Mouse (Mus musculus) spleen, adult 12 weeks (tissue): ENCODE results near the gene Hdac8.
A peak's percentile ranks its signal among the peaks of the same experiment; 100 is the strongest.

Experiments
- DNase-seq: peaks from one replicate; pipeline ENCODE4 v3.0.0; 2022; ENCODE audit warnings: low spot score

Hdac8 gene

DNA sequence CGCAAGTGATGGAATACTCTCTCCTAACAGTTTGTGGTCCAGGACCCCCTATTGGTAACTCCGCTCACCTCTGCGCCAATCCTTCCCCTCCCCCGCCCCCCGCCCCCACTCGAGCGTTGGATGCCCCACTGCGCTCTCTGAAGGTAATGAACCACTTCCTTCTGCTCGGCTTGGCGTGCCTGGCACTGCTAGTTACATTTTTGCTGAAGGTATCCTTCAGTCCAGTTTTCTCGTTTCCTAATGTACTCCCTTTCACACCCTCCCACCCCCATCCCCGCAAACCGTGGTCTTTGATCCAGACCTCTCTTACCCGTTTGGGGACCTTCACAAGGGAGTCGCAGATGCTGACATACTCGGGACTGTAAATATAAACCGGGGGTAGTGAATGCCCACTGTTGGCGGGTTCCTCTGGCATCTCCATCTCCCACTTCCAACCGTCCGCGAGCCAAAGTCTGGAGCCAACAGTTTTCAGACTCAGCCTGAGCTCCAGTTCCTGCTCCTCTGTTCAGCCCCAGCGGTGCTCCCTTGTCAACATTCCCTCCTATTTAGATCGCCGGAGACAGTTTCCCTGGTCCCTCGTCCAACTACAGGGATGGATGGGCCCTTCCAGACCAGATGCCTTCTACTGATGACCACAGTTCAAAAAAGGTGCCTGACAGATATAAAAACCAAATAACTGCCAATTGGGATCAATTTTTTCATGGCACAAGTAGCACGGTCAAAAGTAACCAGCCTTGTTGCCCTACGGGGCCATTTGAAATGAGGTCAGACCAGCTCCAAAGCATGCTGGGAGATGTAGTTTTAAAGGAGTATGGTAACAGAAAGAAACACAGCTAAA, at the start of gene Hdac8:
Gene Hdac8, minus strand, starts transcription at position 716 of the 838 bp plus-strand sequence.
- DNase-seq: peak; percentile 32

DNA sequence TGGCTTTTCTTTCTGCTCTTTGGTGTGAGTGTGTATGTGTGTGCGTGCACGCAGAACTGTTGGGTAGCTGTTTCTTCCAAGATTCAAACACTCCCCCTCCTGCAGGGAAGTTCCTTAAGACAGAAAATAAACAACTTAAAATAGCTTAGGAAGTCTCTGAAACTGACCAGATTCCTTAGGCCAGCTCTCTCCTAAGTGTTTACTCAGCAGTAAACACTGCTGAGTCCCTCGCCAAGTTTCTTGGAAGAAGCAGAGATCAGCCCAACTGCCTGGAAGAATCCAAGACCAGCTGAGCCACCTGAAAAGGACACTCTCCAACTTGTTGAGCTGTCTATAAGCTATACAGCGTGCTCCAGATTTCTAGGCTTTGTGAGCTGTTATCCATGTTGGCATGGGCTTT, 4.0 kb upstream of the Hdac8 start:
- no peak for DNase-seq

DNA sequence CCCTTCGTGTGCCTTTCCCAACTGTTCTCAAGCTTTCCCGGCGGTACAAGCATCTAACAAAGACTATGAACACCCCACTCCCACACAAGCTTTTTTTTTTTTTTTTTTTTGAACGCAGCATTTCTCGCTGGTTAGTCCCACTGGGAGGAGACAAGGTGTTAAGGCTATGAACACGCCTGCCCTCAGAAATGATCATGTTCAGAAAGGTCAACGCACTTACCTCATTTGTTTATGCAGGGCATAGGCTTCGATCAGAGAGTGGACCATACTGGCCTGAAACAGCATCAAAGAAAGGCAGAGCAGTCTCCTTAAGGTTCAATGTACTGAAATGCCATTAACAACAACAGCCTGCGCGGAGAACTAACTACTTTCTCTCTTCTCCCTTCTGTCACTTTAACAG, 980 bp downstream of the Hdac8 start:
- DNase-seq: no peak

DNA sequence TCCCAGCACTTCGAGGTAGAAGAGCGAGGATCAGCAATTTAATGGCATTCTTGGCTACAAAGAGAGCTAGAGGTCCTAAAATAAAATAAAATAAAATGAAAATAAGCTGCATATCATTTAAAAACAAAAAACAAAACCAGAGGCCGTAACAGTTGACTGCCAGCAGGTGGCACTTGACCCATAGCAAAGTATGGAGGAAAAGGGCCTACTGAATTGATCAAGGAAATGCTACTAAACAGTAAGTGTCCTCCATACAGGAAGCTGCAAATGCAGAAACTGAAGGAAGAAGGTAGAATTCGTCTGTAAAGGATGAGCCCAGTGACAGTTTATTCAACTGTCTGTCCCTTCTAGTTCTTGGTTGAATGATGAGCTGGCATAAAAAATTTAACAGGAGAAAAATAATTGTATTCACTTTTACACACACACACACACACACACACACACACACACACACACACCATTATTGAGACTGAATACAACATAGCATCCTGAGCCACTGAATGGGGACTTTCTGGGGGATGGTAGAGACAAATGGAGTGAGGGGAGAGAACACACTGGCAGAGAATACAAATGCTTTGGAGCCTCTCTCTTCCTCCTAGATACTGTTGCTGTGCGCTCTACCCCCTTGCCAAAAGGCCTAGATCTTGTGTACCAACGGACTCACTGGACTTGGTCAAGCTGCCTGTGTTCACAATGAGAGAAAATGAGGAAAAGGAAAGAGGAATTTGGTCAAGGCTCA, 11.0 kb downstream of the Hdac8 start:
- no peak for DNase-seq

DNA sequence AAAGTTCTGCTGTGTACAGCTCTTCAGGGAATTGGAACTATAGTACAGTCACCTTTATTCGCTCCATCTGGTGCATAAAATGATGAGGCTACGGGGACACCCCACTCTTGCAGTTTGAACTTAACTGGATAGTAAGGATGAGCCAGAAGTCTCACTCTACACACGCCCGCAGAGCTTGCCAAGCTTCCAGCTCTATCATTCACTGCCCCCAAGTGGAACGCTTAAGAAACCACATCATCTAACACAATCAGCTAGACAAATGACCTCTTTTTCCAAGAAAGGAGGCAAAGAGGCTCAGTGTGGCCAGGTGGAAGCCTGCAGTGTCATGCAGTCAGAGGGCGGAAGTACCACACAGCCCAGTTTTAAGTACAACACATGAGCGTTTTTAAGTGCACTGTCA, 19.6 kb downstream of the Hdac8 start:
- no peak for DNase-seq

DNA sequence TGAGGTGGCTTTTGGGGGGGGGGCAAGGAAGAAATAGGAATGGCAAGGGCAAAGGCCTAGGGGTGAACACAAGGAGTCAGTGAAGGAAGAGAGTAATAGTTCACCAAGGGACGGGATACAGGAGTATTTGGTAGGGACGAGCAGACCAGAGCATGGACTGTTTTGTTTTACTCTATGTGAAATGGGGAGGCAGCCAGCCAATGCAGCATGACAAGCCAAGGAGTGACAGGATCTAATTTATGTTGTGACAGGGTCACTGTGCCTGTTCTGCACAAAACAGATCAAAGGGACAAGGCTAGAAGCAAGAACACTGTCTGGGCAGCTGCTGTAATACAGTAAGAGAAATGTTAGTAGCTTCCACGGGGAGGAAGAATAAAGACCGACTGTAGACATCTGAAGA, 25.5 kb downstream of the Hdac8 start:
- DNase-seq: no peak

DNA sequence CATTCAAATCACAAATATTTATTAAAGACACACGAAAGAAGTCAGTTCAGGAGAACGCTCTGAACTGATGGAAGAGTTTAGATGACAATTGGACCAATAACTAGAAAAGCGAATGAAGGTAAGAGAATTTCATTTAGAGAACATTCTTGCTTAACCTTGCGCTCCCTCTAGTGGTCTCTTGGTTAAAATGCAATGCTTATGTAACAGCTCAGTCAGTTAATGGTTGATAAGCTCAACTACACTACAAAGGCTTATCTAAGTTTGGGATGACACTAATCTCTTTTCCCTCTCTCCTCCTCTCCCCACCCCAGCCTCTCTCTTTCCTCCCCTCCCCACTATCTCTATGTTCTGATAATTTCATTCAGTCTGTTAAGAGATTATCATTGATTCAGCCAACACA, 26.2 kb downstream of the Hdac8 start:
- no peak for DNase-seq

DNA sequence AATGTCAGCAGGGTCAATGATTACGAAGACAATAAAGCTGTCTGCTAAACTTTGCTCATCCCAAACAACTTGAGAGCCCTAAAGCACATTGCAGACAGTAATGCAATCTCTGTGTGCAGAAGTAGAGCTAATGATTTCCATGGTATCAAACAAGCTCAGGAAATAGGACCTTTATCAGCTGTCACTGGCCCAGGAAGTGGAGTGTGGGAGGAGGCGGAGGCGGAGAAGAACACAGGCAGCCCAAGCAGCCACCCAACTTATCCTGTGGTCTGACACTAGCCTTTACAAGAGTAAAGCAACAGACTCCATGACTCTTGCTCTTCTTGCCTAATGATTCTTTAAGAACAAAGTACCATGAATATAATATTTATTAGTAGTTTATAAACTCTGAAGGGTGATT, 26.7 kb downstream of the Hdac8 start:
- no peak for DNase-seq

DNA sequence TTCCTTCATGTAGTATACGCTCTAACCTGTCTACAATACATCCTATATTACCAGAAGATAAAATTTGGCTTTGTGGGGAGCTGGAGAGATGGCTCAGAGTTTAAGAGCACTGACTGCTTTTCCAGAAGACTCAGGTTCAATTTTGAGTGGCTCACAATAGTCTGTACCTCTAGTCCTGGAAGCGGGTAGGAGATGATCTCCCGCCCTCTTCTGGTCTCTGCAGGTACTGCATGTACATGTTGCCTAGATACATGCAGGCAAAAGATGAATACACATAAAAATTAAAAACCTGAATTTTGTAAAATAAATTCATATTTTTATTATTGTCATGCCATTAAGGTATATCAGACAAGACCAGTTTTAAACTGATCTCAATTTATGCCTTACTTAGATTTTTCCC, 28.4 kb downstream of the Hdac8 start:
- peak; percentile 31 for DNase-seq

DNA sequence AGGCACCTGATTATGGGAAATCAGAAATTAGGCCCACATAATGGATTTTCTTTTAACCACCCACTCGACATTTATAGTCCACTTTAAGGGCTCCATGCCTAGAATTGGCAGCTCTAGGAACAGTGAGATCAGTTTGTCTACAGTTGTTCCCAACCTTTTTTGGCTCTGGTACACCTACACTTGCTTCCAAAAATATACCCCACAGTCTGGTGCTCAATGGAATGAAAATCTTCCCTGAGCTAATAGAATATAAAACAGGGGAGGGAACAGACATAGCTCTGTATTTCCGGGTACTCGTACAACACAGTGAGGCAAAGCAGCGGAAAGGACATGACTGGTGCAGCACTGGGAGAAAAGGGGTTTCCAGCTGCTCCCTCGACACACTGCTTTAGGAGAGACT, 29.6 kb downstream of the Hdac8 start:
- DNase-seq: no peak

DNA sequence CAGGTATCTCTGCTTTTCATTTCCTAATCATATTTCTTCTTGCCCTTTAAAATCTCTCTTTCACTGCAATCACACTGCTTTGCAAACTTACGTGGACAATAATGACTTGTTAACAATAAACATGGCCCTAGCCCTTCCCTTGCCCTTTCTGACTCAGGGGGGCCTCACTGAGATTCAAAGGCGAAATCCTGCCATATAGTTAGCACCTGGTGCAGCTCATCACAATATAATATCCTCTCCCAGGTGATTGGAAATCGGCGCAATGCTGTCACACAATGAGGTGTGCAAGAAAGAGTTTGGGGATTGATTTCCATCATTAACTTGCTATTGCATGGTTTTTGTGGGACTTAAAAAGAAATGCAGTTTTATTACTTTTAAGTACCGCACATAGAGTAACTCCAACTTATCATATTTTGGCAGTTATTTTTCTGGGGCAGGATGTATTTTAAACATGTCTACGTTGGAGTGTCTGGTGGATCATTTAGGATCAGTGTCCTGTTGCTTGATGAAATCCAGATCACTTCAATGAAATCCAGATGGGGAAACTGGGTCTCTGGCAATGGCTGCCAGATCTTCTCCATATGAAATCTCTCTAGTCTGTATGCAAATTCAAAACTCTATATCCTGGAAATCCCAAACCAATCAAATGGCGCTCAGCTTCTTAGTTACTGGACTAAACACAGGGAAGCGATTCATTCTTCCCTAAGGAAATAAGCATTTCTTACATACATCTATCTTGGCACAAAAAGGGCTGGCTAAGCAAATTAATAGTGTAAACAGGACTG, 86.6 kb downstream of the Hdac8 start:
- no peak for DNase-seq

DNA sequence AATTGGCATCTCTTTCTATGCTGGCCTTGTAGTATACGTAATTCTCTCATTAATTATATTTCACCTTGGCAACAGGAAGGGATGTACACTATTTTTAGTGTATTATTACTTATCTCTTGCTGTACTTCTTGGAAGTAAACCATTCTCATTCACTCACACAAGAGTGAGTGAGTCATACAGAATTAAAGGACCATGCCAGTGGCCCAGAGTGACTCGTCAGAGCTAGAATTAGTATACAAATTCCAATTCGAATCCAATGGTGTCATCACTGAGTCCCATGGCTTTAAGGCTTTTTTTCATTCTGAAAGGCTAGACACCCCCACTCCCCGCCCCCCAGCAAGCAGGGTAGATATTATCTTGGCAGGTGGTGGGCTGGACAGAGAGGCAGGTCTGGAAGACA, 88.2 kb downstream of the Hdac8 start:
- DNase-seq: no peak

DNA sequence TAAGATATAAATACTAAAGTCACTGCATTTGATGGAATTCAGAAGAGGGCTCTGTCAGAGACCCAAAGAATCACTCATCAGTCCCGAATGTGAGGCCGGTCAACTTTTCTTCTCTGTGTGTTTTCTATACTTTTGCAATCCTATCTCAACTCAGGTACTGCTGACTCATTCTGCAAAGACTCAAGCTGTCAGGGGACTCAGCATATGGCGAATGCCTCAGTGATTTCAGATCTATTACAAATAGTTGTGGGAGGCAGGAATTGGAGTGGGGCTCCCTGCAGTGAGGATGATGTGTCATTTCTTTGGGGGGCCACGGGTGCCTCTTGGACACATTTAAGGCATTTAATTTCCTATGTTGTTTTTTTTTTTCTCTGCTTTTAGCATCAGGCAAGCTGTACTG, 88.8 kb downstream of the Hdac8 start:
- no peak for DNase-seq

DNA sequence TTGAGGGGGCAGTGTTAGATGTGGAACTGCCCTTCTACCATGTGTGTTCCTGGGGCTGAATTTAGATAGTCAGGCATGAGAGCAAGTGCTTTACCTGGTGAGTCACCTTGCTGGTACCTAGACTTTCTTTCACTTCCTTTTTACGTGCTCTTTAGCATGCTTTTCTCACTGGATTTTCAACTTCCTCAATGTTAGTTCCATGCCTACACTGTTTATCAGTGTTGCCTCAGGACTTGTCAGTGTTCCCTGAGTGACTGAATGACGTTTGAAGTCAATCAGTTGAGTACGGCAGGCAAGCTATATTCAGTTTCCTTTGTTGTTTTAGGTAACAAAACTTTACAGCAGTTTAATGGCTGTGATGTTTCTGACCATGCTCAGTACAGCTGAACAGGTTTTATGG, 120.4 kb downstream of the Hdac8 start:
- no peak for DNase-seq

DNA sequence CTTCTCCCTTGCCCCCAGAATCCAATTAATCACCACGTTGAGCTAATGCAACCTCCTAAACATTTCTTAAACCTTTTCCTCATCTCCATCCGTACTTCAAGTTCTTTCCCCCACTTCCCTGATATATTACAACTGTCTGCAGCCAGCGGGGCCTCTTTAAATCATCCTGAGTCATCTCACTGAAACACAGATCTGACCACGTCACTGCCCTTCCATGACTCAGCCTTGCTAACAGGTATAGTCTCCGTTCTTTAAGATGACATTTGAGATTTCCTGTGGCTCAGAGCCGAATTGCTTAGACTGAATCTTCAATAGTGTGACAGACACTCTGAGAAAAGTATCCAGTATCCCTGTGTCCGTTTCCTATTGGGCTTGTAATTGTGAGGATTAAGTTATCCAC, 122.0 kb downstream of the Hdac8 start:
- no peak for DNase-seq

DNA sequence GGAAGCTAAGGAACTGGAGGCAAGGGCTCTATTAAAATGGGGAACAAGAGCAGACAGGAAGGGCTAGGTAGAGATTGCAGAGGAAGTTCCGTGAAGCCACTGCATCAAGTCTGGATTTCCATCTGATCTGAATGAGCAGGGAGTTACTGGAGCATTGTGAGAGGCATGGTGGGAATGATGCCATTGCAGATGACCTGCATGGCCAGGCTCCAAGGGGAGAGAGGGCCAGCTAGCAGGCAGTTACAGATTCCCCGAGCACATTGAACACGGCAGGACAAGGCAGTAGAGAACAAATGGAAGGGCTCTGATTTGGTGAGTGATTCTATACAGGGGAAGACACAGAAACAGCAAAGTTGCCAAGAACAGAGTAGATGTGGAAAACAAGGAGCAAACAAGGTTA, 138.6 kb downstream of the Hdac8 start:
- DNase-seq: no peak

DNA sequence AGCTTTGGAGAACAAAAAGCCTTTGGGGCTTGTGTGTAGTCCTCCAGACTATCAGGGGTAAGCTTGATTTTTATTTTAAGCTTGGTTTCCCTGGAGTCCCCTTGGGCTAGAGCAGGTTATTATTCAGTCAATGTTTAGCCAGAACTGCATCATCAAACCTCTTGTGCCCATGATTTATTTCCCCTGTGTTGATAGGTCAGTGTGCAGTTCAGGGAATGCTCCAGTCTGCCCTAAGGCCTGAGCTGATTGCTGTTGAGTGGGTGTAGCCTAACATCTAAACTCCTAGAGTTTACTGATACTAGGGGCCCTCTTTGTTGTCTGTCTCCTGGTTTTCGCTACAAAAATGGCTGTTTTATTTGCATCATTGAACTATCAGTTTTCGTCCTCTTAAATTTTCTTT, 142.9 kb downstream of the Hdac8 start:
- DNase-seq: no peak

DNA sequence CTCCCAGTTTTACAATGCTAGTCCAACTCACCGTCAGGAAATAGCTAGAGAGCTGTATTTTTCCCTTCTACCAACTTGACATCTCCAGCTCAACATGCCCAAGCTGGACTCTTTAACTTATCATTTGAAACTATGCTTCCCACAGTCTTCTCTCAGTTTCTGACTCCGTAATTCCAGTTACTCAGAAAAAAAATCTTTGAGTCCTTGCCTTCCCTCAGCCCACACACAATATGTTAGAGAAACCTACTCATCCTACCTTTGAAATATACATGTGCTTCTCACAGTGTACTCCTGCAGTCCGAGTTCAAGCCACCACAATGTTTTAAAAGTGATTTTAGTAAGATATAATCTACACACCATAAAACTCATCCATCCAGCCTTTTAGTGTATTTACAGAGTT, 151.7 kb downstream of the Hdac8 start:
- no peak for DNase-seq

DNA sequence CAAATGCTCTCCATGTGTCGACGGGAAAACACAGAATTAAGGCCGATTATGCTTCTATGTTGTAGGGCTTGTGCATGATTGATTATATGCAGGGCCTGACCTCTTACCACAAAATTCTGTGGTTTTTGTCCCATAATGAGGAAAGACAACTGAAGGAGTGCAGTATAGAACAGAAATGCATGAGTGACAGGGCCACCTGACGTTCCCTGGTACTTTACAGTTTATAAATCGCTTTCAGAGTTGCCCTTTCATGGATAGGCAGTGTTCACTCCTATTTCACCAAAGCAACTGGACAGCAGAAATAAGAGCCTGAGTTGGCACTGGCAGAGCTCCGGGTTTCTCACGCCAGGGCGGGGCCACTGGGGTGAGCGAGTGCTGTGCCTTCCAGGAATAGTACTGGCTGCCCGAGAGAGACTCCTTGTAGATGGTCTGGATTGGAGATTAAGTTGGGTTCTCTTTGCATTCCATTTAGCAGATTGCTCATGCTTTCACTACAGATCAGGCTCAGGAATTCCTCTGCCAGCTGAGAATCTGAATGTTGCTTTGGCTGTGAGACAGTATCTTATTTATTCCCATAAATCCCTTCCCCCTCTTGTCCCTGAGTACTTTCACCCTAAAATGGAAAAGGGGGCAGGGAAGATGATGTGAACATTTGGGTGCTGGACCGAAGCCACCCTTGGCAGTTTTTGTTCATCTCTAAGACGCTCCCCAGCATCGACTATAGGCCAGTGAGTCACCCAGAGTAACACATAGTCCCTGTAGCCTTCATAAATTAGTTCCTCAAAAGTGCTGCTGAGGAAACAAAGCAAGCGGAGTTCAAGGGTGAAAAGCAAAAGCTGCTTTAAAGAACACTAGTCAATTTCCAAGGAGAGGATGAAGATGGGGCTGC, 155.1 kb downstream of the Hdac8 start:
- DNase-seq: no peak

DNA sequence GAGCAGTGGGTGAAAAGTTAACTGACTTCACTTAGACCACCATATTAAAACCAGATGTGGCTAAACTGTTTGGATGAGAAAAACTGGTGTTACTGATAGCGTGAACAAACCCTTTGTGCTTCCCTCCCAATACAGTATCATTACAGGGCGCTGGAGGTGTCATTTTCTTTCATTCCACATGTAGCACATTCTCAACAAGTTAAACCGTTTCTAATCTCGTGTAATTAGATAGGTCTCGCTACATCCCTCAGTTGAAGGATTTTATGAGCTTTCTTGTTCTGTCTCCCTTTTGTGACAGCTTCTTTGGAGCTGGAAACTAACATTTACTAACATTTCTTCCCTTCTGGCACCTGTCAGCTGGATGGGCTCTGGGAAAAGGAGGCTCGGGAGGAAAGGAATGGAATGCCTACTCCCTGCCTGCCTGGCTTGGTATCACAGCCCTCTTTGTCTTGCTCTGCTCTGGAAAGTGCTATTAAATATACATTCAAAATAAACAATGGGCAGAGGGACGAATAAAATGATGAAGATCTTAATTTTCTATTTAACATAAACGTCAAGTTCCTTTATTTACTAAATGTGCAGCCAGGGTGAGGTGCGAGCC, 156.2 kb downstream of the Hdac8 start:
- DNase-seq: no peak

DNA sequence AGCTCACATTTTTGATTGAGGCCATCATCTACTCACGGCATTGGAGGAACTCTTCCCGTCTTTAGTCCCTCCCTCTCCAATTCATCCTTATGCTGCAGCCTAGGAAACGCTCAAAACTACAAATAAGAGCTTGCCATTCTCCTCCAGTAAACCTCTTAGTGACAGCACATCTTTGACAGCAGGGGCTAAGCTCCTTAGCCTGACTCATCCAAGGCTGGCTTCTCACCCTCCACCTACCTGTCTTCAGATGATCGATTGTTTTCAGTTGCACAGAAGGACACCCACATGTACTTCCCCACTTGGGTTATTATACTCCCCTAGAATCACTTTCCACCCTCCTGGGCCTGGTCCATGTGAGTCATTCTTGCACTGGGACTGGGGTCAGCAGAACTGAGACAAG, 163.5 kb downstream of the Hdac8 start:
- DNase-seq: no peak
